Mouse (Mus musculus) brain, adult 2 months (tissue): ENCODE data around the gene Fdxr.

Experiments
- DNase-seq: peaks from one replicate; pipeline ENCODE4 v3.0.0; 2011; ENCODE audit warnings: low read depth, low spot score

Gene Fdxr

DNA sequence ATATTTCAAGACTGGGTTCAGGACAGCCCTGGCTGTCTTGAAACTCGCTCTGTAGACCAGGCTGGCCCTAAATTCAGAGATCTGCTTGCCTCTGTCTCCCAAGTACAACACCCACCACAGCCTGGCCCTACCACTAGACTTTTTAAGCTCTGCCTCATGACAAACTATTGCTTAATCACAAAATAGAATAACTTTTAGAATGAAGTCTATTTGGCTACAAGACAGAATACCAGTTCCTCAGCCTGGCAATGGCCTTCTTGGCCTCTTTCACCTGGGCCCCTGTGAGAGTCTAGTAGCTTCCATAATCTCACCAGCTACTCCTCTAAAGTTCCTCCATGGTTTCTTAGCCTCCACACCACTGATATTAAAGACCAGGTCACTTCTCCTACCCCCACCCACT lies 13.5 kb upstream of the Fdxr start:
- no peak for DNase-seq

DNA sequence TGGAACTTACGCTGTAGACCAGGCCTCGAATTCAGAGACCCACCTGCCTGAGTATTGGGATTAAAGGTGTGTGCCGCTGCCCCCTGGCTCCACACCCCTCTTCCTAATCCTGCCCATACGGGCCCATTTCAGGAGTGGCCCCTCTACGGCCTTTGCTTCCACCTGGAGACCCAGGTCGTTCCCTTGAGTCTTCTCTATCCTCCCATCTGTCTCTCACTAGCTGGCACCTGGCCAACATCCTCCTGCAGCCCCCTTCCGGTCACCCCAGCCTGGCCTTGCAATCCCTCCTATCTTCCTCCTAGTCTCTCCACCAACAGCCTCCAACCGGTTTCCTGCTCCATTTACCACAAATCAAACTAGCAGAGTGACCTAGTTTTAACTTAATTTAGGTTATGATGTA lies 13.0 kb upstream of the Fdxr start:
- DNase-seq: no peak

DNA sequence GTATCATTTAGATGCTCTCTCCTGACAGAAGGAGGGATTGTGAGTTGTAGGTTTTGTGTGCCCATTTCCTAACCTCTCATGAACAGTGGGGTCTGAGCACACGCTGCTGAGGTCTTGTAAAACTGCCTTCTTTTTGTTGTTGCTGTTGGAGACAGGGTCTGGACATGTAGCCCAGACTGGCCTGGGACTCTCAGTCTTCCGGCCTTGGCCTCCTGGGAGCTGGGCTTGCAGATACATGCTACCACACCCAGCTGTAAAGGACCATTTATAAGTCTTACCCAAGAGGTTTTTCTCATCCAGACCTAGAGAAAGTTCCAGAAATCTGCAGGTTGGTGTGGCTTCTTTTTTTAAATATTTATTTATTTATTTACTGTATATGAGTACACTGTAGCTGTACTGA lies 11.5 kb upstream of the Fdxr start:
- DNase-seq: no peak

DNA sequence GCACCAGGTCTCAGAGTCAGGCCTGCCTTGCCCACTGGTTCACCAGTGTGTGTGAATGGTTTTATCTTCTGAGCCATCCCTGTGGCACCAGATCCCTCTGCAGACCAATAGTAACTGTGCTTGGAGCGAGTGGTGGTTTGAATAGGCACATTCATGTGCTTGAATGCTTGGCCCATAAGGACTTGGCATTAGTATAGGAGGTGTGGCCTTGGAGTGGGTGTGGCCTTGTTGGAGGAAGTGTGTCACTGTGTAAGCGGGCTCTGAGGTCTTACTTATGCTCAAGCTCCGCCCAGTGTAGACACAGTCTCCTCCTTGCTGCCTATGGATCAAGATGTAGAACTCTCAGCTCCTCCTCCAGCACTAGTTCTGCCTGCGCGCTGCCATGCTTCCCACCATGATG lies 10.5 kb upstream of the Fdxr start:
- DNase-seq: peak; percentile 85

DNA sequence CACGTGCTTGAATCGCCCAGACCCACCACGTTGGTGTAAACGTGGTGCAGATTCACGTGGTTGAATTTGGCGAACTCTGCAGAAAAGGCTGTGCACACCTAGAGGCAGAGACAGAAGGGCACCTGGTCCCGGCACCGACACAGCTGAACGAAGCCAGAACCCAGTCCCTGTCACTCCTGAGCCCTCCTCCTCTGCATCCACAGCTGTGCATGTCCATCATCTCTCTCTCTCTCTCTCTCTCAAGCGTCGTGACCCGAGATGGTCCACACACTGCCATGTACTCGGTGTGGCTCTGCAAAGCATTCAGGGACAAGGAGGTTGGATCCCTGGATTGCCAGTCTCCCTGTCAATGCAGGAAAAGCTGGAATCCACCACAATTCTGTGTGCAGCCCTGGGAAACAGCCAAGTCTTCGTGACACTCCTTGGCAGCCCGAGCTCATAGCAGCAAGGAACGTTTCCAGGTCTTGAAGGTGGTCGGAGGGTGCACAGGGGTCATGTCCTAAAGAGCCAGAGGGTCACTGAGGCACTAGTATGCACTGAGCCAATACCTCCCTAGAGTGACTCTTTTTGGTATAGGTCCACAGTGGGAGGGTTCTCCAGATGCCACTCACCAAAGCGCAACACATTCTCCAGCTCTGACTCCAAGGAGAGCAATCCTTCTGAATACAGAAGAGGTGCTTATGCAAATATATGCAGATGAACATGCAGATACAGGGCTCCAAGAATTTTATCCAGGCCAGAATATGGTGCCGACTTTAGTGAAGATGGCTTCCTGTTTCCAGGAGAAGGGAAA lies 9.5 kb upstream of the Fdxr start:
- peak; percentile 56 for DNase-seq

DNA sequence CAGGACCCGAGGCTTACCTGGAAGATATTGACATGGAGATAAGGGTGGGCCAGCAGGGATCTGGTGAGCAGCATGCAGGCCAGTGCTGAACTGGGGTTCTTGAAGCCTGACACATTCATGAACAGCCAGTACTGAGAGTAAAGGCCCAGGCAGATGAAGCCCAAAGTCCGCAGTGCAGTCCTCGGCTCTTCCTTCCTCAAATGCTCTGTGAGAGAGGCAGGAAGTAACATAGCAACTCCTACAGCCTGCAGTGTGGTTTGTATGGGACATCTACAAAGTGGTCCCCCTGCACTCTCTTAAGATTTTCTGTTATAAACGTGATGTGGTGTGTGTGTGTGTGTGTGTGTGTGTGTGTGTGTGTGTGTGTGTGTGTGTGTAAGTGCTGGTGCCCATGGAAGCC lies 8.4 kb upstream of the Fdxr start:
- DNase-seq: no peak

DNA sequence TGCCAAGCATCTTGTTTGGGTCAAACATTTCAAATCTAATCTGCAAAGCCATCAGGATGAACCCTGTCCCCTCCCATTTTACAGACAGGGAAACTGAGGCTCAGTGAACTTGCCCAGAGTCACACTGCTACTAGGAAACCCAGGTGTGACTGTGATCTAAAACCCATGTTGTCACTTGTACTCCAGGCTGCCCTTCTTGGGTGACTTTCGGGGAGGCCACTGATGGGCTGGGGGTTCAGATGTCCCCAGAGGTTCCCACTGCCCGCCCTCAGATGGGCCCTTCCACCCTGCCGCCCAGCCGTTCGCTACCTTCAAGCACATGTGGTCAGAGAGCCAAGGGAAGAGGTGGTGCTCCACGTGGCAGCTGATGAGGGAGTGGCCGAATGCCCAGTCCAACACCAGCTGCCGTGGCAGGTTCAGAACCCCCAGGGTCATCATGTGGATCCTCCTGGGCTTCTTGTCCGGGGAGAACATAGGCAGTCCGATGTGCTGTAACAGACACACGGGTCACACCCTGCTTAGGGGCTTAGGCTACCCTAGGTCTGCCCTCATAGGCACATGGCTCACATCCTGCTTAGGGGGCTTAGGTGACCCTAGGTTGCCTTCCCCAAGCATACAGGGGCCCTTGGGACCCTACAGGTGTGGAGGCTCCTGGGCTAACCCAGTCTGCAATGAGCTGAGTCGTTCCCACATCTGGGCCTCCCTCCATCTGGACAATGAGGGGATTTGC lies 7.2 kb upstream of the Fdxr start:
- DNase-seq: no peak

DNA sequence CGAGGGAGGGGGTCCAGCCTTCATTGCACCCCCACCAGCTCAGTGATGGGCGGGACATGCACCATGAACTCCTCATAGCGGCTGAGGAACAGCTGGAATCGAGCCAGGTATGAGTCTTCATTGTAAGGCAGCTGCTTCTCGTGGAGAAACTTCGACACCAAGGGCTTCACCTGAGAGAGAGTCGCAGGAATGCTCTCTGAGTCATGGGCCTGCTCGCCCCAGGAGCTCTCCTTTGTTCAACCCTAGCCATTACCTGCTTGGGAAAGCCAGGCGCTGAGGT lies 6.6 kb upstream of the Fdxr start:
- no peak for DNase-seq

DNA sequence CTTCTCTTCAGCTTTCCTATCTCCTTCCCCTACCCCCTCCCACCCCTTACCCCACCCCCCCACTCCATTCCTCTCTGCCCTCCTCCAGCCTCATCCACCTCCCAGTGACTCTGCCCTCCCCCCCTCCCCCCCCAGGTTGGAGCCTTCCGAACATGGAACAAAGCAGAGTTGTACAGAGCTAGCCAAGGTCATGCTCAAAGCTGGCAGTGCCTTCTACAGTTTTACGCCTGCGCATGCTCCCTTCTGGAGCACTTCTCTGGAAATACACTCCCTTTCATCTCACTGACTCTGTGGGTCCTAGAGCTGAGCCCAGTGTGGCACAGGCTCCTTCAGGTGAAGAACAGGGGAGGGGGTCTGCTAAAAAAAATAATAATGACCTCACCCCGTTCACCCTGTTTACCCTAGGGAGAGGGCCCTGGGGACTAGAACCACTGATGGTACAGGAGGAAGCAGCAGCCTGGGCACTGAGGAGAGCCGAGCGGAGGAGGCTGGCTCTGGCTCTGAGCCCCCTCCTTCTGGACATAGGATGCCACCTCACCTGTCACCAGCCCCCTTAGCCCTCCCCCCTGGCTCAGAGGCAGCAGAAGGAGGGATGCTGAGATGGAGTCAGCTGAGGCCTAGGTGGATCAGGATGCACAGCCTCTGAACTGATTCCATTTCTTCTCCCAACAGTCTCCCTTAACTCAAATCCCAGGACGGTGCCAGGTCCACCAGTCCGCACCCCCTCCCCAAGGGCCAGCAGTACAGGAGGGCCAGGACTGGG lies 6.1 kb upstream of the Fdxr start:
- DNase-seq: peak; percentile 92

DNA sequence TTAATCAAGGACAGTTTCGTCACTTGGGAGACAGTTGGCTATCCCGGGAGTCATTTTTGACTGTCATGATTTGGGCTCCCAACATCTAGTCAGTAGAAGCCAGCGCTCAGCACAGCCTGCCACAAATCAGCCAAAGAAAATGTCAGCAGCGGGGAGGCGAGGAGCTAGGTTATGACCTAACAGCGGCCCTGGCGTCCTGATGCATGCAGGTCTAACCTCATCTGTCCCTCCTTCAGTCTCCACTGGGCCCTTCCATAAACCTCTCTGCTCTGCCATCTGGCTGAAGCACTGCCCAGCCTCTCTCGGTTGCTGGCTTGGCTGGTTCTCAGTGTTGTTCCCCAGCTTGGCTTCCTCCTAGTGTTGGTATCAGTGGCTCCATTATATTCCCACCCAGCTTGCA lies 5.4 kb upstream of the Fdxr start:
- DNase-seq: no peak

DNA sequence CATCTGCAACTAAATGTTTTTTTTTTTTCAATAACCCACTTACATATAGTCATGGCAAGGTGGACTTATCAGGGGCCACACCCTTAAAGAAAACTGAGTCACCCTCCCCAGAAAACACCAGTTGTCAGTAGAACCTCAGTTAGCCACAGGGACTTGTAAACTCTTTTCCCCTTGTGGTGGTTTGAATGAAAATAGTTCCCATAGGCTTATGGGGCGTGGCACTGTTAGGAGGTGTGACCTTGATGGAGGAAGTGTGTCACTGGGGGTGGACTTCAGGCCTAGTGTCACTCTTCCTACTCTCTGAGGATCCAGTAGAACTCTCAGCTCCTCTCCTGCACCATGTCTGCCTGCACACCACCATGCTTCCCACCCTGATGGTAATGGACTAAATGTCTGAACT lies 2.9 kb upstream of the Fdxr start:
- no peak for DNase-seq

DNA sequence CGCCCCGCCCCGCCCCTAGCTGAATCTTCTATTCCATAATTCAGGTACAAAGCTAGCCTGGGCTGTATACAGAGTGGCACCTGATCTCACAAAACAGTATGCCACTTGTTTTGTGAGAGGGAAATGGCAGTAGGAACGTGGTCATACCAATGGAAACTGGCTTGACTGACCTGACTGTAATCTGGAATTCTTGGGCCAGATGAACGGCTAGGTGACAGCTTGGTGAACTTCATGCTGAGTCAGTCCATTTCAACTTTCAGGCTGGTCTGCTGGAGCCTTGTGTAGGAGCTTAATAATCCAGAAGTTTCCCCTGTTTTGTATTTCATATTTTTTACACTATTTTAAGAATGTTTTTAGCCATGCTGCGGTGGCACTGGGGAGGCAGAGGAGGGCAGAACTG lies 1.3 kb upstream of the Fdxr start:
- no peak for DNase-seq

DNA sequence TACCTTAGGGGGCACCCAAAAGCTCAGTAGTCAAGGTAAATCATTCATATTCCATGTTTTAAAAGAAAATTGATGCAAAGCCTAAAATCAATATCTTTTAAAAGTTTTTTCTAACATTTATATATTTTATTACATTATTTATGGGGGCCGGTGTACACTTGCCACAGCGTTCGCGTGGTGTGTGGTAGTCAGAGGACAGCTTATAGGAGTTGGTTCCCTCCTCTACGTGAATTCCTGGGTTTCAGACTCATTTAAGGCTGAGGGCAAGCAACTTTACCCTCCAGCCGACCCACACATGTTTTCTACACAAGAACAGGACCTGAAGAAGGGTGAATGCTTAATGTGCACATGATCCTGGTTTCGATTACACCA lies 740 bp upstream of the Fdxr start:
- no peak for DNase-seq

DNA sequence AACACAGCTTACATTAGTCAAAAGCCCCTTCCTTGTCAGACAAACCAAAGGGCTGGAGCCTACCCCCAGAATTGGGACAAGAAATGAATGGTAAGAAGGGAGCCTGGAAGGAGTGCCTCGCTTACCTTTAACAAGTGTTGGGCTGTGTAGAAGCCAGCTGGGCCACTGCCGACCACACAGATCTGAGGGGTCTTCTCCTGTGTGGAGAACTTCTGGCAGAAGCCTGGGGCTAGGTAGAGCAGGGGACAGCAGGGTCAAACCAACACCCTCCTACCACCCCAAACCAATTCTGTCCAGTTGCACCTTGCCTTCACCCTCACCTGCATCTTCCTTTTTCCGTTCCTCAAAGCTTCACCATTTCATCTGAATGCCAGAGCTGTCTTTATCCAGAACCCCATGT lies 896 bp downstream of the Fdxr start:
- DNase-seq: no peak

DNA sequence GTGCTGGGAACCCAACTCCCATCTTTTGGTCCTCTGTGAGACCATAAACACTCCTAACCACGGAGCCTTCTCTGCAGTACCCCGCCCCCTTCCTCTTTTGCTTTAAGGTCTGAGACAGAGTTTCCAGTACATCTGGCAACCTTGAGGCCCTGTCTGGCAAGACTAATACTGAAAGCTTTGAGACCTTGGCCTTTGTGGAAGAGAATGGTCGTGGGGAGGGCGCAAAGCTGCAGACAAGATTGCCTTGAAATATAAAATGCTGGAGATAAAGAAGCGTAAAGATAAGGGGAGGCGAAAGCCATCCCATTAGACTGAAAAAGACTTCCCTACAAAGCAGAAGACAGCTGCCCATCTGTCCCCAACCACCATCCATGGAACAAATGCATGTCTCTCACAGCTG lies 1.3 kb downstream of the Fdxr start:
- DNase-seq: no peak

DNA sequence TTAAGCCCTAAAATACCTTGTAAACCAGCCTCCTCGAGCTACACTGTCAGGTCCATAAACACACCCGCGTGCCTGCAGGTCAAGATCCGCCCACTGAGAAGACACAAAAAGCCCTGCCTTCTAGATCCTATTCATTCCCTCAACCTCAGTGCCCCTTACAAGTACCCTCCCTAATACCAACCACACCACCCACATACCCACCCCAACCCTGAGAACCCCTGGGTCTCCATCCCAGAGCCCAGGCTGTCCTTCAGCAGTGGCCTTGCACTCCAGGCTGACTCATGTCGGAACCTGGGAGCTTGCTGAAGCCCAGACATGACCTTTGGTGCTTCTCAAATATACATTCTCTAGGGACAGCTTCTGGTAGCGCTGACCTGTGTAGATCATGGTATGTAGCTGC lies 2.1 kb downstream of the Fdxr start:
- DNase-seq: no peak

DNA sequence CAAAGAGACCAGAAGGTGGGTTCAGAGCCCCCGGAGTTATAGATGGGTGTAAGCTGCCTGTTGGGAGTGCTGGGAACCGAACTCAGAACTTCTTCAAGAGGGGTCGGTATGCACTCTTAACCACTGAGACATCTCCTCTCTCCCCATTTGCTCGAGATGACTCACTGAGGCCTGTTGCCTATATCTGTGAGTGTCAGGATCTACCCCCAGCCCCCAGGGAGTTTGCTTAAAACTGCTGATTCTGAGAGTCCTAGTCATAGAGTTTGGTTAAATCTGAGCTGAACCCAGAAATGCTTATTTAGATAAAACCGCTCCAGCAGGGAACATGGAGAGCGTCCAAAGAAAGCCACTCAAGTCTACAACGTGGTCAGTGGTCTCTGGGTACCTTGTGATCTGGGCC lies 2.7 kb downstream of the Fdxr start:
- no peak for DNase-seq

DNA sequence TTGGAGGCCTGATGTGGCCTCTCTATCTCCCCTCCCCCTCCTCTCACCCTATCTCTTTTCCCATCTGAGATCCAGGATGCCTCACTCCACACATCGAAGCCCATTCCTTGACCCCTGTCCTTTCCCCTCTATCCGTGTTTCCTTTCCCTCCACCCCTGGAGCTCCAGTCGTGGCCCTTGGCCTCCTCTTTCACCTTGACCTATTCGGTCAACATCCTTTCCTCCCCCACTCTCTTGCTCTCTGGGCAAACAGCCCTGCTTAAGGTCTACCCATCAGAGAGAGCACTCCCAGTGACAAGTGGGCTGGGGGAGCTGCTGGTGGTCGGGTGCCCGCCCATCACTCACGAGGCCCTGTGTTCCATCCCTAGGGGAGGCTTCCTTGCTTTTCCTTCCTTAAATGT lies 3.1 kb downstream of the Fdxr start:
- DNase-seq: no peak

DNA sequence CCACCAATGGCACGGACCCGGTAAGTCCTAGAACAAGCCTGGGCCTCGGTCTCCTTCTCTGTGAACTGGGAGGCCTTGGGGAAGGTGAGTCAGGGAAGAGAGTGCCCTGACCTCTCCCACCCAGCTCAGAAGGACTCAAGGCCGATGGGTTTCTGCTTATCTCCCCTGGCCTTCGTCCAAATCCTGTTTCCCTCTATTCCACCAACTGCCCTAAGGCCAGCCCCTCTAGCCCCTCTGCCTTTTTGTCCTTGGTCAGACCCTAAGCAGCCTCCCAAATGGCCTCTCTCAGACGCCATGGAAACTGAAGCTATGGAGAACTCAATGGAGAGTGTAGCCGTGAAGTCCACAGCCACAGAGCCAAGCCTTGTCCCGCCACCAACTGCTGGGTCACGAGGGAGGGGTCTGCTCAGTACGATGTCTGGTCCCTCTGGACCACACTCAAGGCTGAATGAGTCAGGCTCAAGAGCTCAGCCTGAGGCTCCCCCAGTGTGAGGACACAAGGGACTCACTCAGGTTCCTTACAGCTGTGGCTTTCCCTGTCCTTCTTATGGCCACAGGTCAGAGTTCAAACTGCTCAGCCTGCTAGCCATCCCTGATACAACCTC lies 3.9 kb downstream of the Fdxr start:
- DNase-seq: no peak

DNA sequence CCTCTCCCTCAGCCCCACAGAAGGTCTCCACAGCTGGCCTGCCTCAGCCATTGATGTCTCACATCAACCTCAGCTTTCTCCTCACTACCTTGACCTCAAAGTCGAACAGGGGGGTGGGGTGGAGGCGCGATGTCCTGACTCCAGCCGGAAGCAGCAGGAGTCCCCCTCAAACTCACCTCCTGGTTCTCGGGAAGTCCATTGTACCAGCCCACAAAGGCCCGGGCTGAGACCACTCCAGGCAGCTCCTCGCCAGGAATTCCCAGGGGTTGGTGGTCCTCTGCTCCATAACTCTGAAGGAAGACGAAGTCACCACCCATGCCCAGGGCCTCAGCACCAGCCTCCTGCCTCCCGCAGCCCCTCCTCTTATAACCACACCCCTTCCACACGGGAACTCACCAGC lies 5.4 kb downstream of the Fdxr start:
- DNase-seq: no peak

DNA sequence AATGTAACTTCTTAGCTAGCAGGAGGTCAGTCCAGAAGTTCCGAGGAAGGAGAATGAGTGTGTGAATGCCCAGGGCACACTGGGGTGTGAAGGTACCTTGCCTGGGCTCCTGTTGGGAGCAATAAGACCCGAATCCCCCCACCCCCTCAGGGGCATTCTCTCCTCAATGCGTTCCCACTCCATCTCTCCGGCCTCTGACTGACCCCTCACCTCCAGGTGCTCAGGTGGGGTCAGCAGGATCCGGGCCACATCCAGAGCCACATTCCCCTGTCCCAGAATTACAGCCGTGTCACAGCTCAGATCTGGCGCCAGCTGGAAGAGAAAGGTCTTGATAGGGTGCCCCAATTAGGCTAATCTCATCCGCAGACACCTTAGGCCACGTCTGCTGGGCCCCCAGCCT lies 5.8 kb downstream of the Fdxr start:
- no peak for DNase-seq

DNA sequence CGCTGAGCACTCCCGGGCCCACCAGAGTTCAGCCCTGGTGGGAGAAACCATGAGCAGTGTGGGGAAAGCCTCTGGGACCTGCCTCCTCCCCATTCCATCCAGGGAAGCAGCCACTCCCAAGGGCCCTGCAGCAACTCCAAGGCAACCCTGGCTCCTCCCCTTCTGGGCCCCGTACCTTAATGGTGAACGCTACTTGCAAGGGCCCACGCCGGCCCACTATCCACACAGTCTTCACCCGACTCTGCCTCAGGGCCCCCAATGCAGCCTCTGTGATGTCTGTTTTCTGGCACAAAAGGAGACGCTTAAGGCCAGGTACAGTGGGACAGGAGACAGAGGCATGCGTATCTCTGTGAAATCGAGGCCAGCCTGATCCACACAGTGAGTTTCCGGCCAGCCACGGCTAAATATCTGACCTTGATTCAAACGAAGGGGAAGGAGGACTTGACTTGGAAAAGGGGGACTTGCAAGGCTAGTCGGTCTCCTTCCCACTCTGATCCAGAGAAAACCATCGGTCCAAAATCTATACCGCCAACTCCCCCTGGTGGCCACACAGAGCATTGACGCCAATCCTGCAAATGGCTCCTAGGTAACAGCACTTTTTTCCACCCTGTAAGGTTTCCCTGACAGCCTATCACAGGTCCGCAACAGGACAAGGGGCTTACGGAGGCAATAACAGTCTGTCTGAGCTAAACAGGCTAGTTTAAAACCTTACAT lies 6.5 kb downstream of the Fdxr start:
- DNase-seq: peak; percentile 93
